Mouse (Mus musculus) T-cell, adult 66 days (primary cell): Measurements from ENCODE around the gene Klra10. TPM values are rescaled to one million over a fixed set of nuclear protein-coding genes. Genes with fewer than 3 reads are reported as not detected.

Experiments used
- total RNA-seq, 2 experiments: library from RNA; stranded (reverse); gene quantifications; 3 replicates in 1 of 2; 4 replicates in 1 of 2; pipeline ENCODE4 v1.2.4; 2023

Klra10 gene
- 1 to 10 TPM in 1 of 2 experiments, not detected in 1; 1.2 TPM for total RNA-seq

DNA sequence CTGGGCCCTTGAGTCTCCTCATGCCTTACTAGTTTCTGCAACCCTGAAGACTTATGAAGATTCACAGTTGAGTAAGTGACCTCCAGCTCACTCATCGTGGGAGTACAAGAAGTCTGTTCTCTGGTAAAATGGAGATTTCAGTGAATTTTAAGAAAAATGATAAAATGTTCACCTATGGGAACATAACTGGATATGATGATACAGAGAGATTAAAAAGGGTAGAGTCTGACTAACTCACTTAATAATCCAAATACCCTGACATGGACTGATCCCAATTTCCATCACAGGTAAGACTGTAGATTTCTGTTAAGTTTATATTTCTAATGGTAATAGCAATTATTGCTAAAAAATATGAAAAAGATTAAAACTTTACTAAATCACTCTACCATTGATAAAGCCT, at the start of gene Klra10:
Klra10 (minus strand) TSS at position 101 of the 400 bp plus-strand sequence.

GRCm38 (mm10) chr6:130233222-130233621, 48.5 kb downstream of the Klra10 start, which contains the start of gene Klra7:
Gene Klra7, minus strand, starts transcription at chr6:130233322.

Other genes starting within 250 kb of the Klra10 start
- 1 to 10 TPM in 1 of 2 experiments, not detected in 1; 1.0 TPM for gene Klra4, start 214.7 kb downstream of the Klra10 start, total RNA-seq
- 1 to 10 TPM in 1 of 2 experiments, not detected in 1; 1.3 TPM for gene Klra8, start 152.0 kb downstream of the Klra10 start, total RNA-seq
- gene Klra9, start 88.8 kb downstream of the Klra10 start, total RNA-seq: not detected
- 1 to 10 TPM in 1 of 2 experiments, not detected in 1; 2.1 TPM for gene Klra7, start 48.6 kb downstream of the Klra10 start, total RNA-seq
- gene Klra3, start 55.6 kb upstream of the Klra10 start, total RNA-seq: under 1 TPM in 1 of 2 experiments, not detected in 1; 0.59 TPM
- gene Klra1, start 104.9 kb upstream of the Klra10 start, total RNA-seq: not detected